Mouse (Mus musculus) CH12F3 (cell line): ENCODE results near the gene Myef2.
"Not testable (repeated sequence)": the region's sequence is repeated elsewhere in the genome, so short reads cannot be mapped to it uniquely, and the experiment has no call there.

Source experiments
- in situ Hi-C: fragments of 300-500 bp; cut with MboI; formaldehyde crosslinking; loops from 2 replicates; pipeline ENCODE4 v1.14.3; 2020; ENCODE audit warnings: low sequenced_read_pairs

Myef2 gene

GRCm38 (mm10) chr2:125123477-125123852 lies at the start of gene Myef2:
TSS of gene Myef2 (minus strand) at chr2:125123661.
- in situ Hi-C loops, result no loop called here

- in situ Hi-C loops, result no loop called here
Measured at GRCm38 (mm10) chr2:125162012-125162470, 38.6 kb upstream of the Myef2 start.

- in situ Hi-C loops, result no loop called here
Measured at GRCm38 (mm10) chr2:125155504-125155903, 32.0 kb upstream of the Myef2 start.

GRCm38 (mm10) chr2:125154294-125154693 lies 30.8 kb upstream of the Myef2 start:
- in situ Hi-C loops, result no loop called here

- in situ Hi-C loops, result no loop called here
Measured at GRCm38 (mm10) chr2:125152388-125152787, 28.9 kb upstream of the Myef2 start, which contains the start of gene Slc12a1. TSS of gene Slc12a1 (plus strand) at chr2:125152505.

- in situ Hi-C loops, result no loop called here
Measured at GRCm38 (mm10) chr2:125142336-125142735, 18.9 kb upstream of the Myef2 start.

GRCm38 (mm10) chr2:125136846-125137245 lies 13.4 kb upstream of the Myef2 start:
- in situ Hi-C loops, result no loop called here

- in situ Hi-C loops, result no loop called here
Measured at GRCm38 (mm10) chr2:125135903-125136811, 12.7 kb upstream of the Myef2 start, which contains the start of gene Ctxn2. TSS of gene Ctxn2 (plus strand) at chr2:125136692.

GRCm38 (mm10) chr2:125134113-125134512 lies 10.7 kb upstream of the Myef2 start:
- in situ Hi-C loops, result no loop called here

GRCm38 (mm10) chr2:125126792-125127191 lies 3.3 kb upstream of the Myef2 start:
- in situ Hi-C loops, result no loop called here

- in situ Hi-C loops, result no loop called here
Measured at GRCm38 (mm10) chr2:125125824-125126223, 2.4 kb upstream of the Myef2 start.

GRCm38 (mm10) chr2:125122624-125123476 lies 611 bp downstream of the Myef2 start:
- in situ Hi-C loops, result no loop called here

GRCm38 (mm10) chr2:125122288-125122623 lies 1.2 kb downstream of the Myef2 start:
- in situ Hi-C loops, result no loop called here

- in situ Hi-C loops, result no loop called here
Measured at GRCm38 (mm10) chr2:125119381-125120110, 3.9 kb downstream of the Myef2 start.

GRCm38 (mm10) chr2:125106536-125106935 lies 16.9 kb downstream of the Myef2 start:
- in situ Hi-C loops, result not testable (repeated sequence)

- in situ Hi-C loops, result not testable (repeated sequence)
Measured at GRCm38 (mm10) chr2:125104491-125104890, 19.0 kb downstream of the Myef2 start.

GRCm38 (mm10) chr2:125092123-125092522 lies 31.3 kb downstream of the Myef2 start:
- in situ Hi-C loops, result not testable (repeated sequence)

- in situ Hi-C loops, result no loop called here
Measured at GRCm38 (mm10) chr2:125088757-125089156, 34.7 kb downstream of the Myef2 start.

- in situ Hi-C loops, result no loop called here
Measured at GRCm38 (mm10) chr2:125083879-125084278, 39.6 kb downstream of the Myef2 start.

- in situ Hi-C loops, result no loop called here
Measured at GRCm38 (mm10) chr2:125073056-125073780, 50.2 kb downstream of the Myef2 start.
